Mouse (Mus musculus) lung, postnatal 0 days (tissue): ENCODE measurements around the gene Isca1. TPM values are rescaled to one million over a fixed set of nuclear protein-coding genes. Genes with fewer than 3 reads are reported as not detected.
A peak's percentile ranks its signal among the peaks of the same experiment; 100 is the strongest.
"Not testable (repeated sequence)": the region's sequence is repeated elsewhere in the genome, so short reads cannot be mapped to it uniquely, and the experiment has no call there.

Experiments
- ATAC-seq: fragments of 200-750 bp; cut with Nextera tagmentation; 2 replicates; pipeline ENCODE4 v1.8.0; 2017; ENCODE audit warnings: moderate library complexity
- DNase-seq: peaks from one replicate; pipeline ENCODE4 v3.0.0-alpha.2; 2016; ENCODE audit warnings: low spot score
- H3K27ac ChIP-seq: fragments of 300-500 bp; sonication (generic); 2 replicates; pipeline ENCODE4 v1.5.1; 2014; ENCODE audit warnings: antibody characterized with exemption, mild to moderate bottlenecking, low read length, mixed read lengths
- H3K27me3 ChIP-seq: fragments of 300-500 bp; sonication (generic); replicated peaks from 2 replicates; pipeline ENCODE4 v1.6.1; 2014; ENCODE audit warnings: low read length, mixed read lengths; ENCODE audit not compliant: insufficient read depth
- H3K36me3 ChIP-seq: fragments of 300-500 bp; sonication (generic); 2 replicates; pipeline ENCODE4 v1.6.1; 2014; ENCODE audit warnings: low read length, mixed read lengths; ENCODE audit not compliant: insufficient read depth
- H3K4me1 ChIP-seq: fragments of 300-500 bp; sonication (generic); 2 replicates; pipeline ENCODE4 v1.6.1; 2014; ENCODE audit warnings: antibody characterized with exemption, low read depth, low read length, mixed read lengths; ENCODE audit not compliant: insufficient read depth
- H3K4me2 ChIP-seq: fragments of 300-500 bp; sonication (generic); replicated peaks from 2 replicates; pipeline ENCODE4 v1.6.1; 2014; ENCODE audit warnings: low read depth, mild to moderate bottlenecking, low read length, moderate library complexity, mixed read lengths
- H3K4me3 ChIP-seq: fragments of 300-500 bp; sonication (generic); 2 replicates; pipeline ENCODE4 v1.5.1; 2014; ENCODE audit warnings: low read depth, low read length
- H3K9ac ChIP-seq: fragments of 300-500 bp; sonication (generic); replicated peaks from 2 replicates; pipeline ENCODE4 v1.6.1; 2014; ENCODE audit warnings: low read depth, mild to moderate bottlenecking
- H3K9me3 ChIP-seq: fragments of 300-500 bp; sonication (generic); 2 replicates; pipeline ENCODE4 v1.6.1; 2016; ENCODE audit warnings: low read length, mixed read lengths
- CTCF ChIP-seq: IDR thresholded peaks from 2 replicates; pipeline ENCODE4 v1.5.1; 2016; ENCODE audit warnings: antibody characterized with exemption, mild to moderate bottlenecking
- EP300 ChIP-seq: IDR thresholded peaks from 2 replicates; pipeline ENCODE4 v1.6.1; 2016; ENCODE audit warnings: antibody characterized with exemption, mild to moderate bottlenecking, control low read depth
- whole genome bisulfite sequencing: fragments of 180-500 bp; shearing (Covaris S2); extraction: QIAGEN DNeasy Blood & Tissue Kit; methylation state at CpG from one replicate; pipeline ENCODE4 v1.1.7; 2014; 5-methylcytosine and 5-hydroxymethylcytosine counted together
- polyA plus RNA-seq: library from polyadenylated mRNA; unstranded; fragments of >200 nt; fragmentation: Nextera tagmentation; extraction: Ambion mirVana; gene quantifications from 2 replicates; pipeline ENCODE4 v1.2.1, GENCODE M21; 2015

Gene Isca1
- polyA plus RNA-seq, 1 experiment from 2014 or later: 135 TPM

DNA sequence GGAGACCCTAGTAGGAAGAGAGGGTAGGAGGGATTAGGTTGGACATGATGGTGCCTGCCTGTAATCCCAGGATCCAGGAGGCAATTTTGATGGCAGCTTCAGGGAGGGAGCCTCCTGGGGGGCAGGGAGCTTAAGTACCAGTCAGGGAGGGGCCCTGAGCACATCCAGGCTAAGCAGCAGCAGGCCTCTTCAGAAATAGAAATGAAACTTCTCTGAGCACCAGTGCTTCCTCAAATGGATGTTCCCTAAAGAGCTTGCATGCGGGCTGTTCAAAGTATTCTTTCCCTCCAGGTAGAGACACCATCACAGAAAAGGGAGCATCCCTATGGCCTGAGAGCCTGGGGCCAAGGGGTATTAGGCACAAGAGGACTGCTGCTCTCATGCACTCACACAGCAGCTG is 28.7 kb upstream of the Isca1 start:
- no peaks in the 10 kb centered on the region for H3K4me1 ChIP-seq
- H3K4me3 ChIP-seq: no peak overlapping the region
- H3K27ac ChIP-seq: no peak overlapping the region
- H3K27me3 ChIP-seq: no peaks in the 10 kb centered on the region
- WGBS: 92% methylated on average over 1 of the region's 1 CpGs
- no peak overlapping the region for H3K4me2 ChIP-seq
- H3K36me3 ChIP-seq: peaks cover 76% of the 10 kb centered on the region; the same call in 1 of the 2 replicates
- no peak for TF ChIP-seq CTCF
- no peak for TF ChIP-seq EP300
- DNase-seq (no peak), ATAC-seq (no peak)
- no peaks in the 10 kb centered on the region for H3K9me3 ChIP-seq
- no peak overlapping the region for H3K9ac ChIP-seq

DNA sequence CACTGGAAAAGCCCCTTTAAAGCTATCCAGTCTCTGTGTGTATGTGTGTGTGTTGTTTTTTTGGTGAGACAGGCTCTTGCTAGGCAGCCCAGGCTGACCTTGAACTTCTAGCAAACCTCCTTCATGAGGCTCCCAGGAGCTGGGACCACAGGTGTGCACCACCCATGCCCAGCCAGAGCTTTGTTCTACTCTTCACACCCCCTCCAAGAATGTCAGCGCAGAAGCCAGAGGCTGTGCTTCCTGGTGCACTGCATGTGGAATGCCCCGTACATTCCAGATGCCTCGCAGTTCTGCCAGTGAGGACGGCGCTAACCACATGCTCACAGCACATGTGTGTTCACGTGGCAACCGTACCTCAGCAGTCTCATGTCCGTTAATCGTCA is 26.8 kb upstream of the Isca1 start:
- Histone ChIP-seq H3K27me3 (no peaks in the 10 kb centered on the region), H3K4me2 (no peak overlapping the region), H3K27ac (no peak overlapping the region), H3K9ac (no peak overlapping the region), H3K4me1 (no peaks in the 10 kb centered on the region), H3K36me3 (peaks cover 78% of the 10 kb centered on the region), H3K9me3 (no peaks in the 10 kb centered on the region), H3K4me3 (no peak overlapping the region)
- no peak for DNase-seq
- WGBS: 85% methylated on average over 9 of the region's 9 CpGs
- no peak for ATAC-seq
- TF ChIP-seq CTCF: no peak
- no peak for TF ChIP-seq EP300

GRCm38 (mm10) chr13:59795807-59796465 is 26.3 kb upstream of the Isca1 start:
- Histone ChIP-seq H3K4me3 (no peak overlapping the region), H3K27ac (no peak overlapping the region), H3K4me1 (no peaks in the 10 kb centered on the region), H3K4me2 (no peak overlapping the region), H3K9ac (no peak overlapping the region), H3K9me3 (no peaks in the 10 kb centered on the region), H3K27me3 (no peaks in the 10 kb centered on the region), H3K36me3 (peaks cover 81% of the 10 kb centered on the region)
- 93% methylated on average over 6 of the region's 6 CpGs for WGBS
- ATAC-seq (peak; percentile 32; the same call in 1 of the 2 replicates), DNase-seq (no peak)
- TF ChIP-seq EP300 (no peak), CTCF (no peak)

- Histone ChIP-seq H3K4me2 (no peak overlapping the region), H3K27me3 (no peaks in the 10 kb centered on the region), H3K27ac (no peak overlapping the region), H3K36me3 (peaks cover 75% of the 10 kb centered on the region), H3K4me1 (no peaks in the 10 kb centered on the region), H3K9me3 (no peaks in the 10 kb centered on the region), H3K4me3 (no peak overlapping the region), H3K9ac (no peak overlapping the region)
- no peak for TF ChIP-seq EP300
- no peak for TF ChIP-seq CTCF
- 100% methylated on average over 1 of the region's 1 CpGs for WGBS
- ATAC-seq: no peak
- DNase-seq: no peak
These were observed 25.2 kb upstream of the Isca1 start for GRCm38 (mm10) chr13:59794786-59795185.

GRCm38 (mm10) chr13:59782145-59782544 is 12.5 kb upstream of the Isca1 start, which contains the start of gene Gm49354:
Gm49354 (minus strand) TSS chr13:59782245.
- no peak within 1 kb of the TSS for H3K4me3 ChIP-seq
- no peak within 1 kb of the TSS for H3K9ac ChIP-seq
- no peak for DNase-seq
- peaks cover 68% of the 10 kb centered on the region for H3K36me3 ChIP-seq
- H3K4me1 ChIP-seq: no peaks in the 10 kb centered on the region; the same call in 1 of the 2 replicates
- H3K9me3 ChIP-seq: no peaks in the 10 kb centered on the region
- no peaks in the 10 kb centered on the region for H3K27me3 ChIP-seq
- ATAC-seq: no peak
- no peak within 1 kb of the TSS for H3K27ac ChIP-seq
- no peak within 1 kb of the TSS for H3K4me2 ChIP-seq
- 83% methylated on average over 7 of the region's 7 CpGs for WGBS
- TF ChIP-seq CTCF (no peak), EP300 (no peak)

GRCm38 (mm10) chr13:59779744-59780264 is 10.2 kb upstream of the Isca1 start:
- WGBS: 100% methylated on average over 1 of the region's 1 CpGs
- not testable (repeated sequence) for ATAC-seq, DNase-seq

More at GRCm38 (mm10) chr13:59779744-59780264, 10.2 kb upstream of the Isca1 start:
- H3K27ac ChIP-seq, H3K9me3 ChIP-seq, H3K4me1 ChIP-seq, H3K27me3 ChIP-seq, H3K4me2 ChIP-seq, H3K4me3 ChIP-seq, H3K9ac ChIP-seq: not testable (repeated sequence)
- TF ChIP-seq CTCF: peak; percentile 45
- H3K36me3 ChIP-seq: peaks cover 48% of the 10 kb centered on the region
